Mouse (Mus musculus) thymus, postnatal 25 days (tissue): ENCODE data around the gene Gm9747.

Source experiments
- DNase-seq: peaks from one replicate; pipeline ENCODE4 v3.0.0; 2022

The Gm9747 gene

GRCm38 (mm10) chr1:82258331-82258730 lies 25.4 kb downstream of the Gm9747 start:
- no peak for DNase-seq

GRCm38 (mm10) chr1:82260055-82260454 lies 27.1 kb downstream of the Gm9747 start:
- DNase-seq, result no peak

GRCm38 (mm10) chr1:82261053-82261618 lies 28.2 kb downstream of the Gm9747 start:
- DNase-seq, result no peak

- no peak for DNase-seq
Observed at GRCm38 (mm10) chr1:82261638-82262037, 28.7 kb downstream of the Gm9747 start.

GRCm38 (mm10) chr1:82262331-82262730 lies 29.4 kb downstream of the Gm9747 start:
- DNase-seq, result no peak

- no peak for DNase-seq
Observed at GRCm38 (mm10) chr1:82267547-82267946, 34.6 kb downstream of the Gm9747 start.

GRCm38 (mm10) chr1:82272231-82272630 lies 39.3 kb downstream of the Gm9747 start:
- no peak for DNase-seq

- no peak for DNase-seq
Observed at GRCm38 (mm10) chr1:82273529-82273928, 40.6 kb downstream of the Gm9747 start.

GRCm38 (mm10) chr1:82274361-82274760 lies 41.4 kb downstream of the Gm9747 start:
- DNase-seq, result no peak

GRCm38 (mm10) chr1:82279768-82280167 lies 46.9 kb downstream of the Gm9747 start:
- DNase-seq, result no peak

GRCm38 (mm10) chr1:82281823-82282222 lies 48.9 kb downstream of the Gm9747 start:
- no peak for DNase-seq

GRCm38 (mm10) chr1:82282992-82283611 lies 50.2 kb downstream of the Gm9747 start:
- DNase-seq, result peak; percentile 82

- no peak for DNase-seq
Observed at GRCm38 (mm10) chr1:82283901-82284301, 51.0 kb downstream of the Gm9747 start.

GRCm38 (mm10) chr1:82284403-82284802 lies 51.5 kb downstream of the Gm9747 start:
- DNase-seq, result no peak
